Mouse (Mus musculus) adrenal gland, postnatal 4 days (tissue): ENCODE results near the gene Gm16451. TPM values are rescaled to one million over a fixed set of nuclear protein-coding genes. Genes with fewer than 3 reads are reported as not detected.
"Not testable (repeated sequence)": the region's sequence is repeated elsewhere in the genome, so short reads cannot be mapped to it uniquely, and the experiment has no call there.

Experiments used
- DNase-seq, 2 experiments: peaks; one replicate each; pipeline ENCODE4 v3.0.0; 2021 to 2022; ENCODE audit warnings: low spot score in 2 of 2, mixed read lengths in 2 of 2
- long read RNA-seq, 2 experiments: library from polyadenylated mRNA; stranded (forward); transcript quantifications; one replicate each; pipeline ENCODE4 v2.0.0; 2021
- total RNA-seq, 2 experiments: library from RNA; stranded (reverse); gene quantifications; 2 replicates each; pipeline ENCODE4 v1.2.3; 2021

Gm16451 gene
- total RNA-seq, result not detected
- long read RNA-seq, experiment 1, result 0 reads
- long read RNA-seq, experiment 2, result 0 reads

DNA sequence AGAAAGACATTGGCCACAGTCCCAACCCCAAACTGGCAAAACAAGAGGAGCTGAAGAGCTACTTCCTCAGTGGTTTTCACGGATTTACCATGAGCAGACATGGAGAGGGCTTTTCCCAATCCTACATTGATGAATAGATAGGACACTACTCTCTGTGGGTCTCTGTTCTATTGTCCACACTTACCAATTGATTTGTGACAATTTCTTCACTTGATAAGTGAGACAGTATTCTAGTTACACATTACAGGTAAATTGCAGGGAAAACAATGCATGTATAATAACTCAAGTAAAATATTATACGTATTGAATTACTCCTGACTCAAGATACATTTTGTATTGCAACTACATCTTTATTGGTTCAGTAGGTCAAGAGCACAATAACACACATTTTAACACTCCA, at the start of gene Gm16451:
Gene Gm16451 (minus strand): TSS at position 101 of the 400 bp plus-strand sequence.
- not testable (repeated sequence) for DNase-seq

DNA sequence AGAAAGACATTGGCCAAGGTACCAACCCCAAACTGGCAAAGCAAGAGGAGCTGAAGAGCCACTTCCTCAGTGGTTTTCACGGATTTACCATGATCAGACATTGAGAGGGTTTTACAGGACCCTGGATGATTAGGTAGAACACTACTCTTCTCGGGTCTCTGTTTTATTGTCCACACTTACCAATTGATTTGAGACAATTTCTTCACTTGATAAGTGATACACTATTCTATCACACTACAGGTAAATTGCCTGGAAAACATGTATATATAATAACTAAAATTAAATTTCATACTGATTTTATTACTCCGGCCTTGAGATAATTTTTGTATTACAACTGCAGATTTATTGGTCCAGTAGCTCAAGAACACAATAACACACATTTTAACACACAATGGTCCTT, 45.9 kb upstream of the Gm16451 start, which contains the start of gene Vmn1r142:
Gene Vmn1r142 (minus strand): TSS at position 101 of the 400 bp plus-strand sequence.
- not testable (repeated sequence) for DNase-seq

DNA sequence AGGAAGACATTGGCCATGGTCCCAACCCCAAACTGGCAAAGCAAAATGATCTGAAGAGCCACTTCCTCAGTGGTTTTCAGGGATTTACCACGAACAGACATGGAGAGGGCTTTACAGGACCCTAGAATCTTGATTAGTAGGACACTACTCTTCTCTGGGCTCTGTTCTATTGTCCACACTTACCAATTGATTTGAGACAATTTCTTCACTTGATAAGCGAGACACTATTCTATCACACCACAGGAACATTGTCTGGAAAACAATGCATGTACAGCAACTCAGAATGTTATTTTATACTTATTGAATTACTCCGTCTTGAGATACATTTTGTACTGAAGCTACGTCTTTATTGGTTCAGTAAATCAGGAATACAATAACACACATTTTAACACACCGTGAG, 16.6 kb upstream of the Gm16451 start, which contains the start of gene Gm10666:
Gene Gm10666 (minus strand): TSS at position 101 of the 400 bp plus-strand sequence.
- DNase-seq, result not testable (repeated sequence)

DNA sequence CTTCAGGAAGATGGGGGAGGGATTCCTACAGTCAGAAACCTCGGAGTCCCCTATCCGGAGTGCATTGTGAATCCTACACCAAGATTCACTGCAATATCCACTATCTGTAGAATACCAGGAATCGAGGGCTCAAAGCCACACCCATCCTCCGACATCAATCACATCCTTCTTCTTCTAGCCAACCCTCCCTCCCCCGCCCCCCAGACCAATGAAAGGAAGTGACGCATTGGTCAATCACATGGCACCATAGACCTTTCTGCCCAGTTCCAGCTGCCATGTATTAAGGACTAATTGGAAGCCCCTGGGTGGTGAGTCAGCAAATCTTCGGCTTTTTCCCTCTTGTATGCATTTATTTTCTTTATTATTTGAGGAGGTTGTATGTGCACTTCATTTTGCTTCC, 49.3 kb downstream of the Gm16451 start, which contains the start of gene Vmn1r139:
Gene Vmn1r139 (plus strand): TSS at position 301 of the 400 bp plus-strand sequence.
- DNase-seq, result not testable (repeated sequence)

Other genes with a start within 250 kb of the Gm16451 start
- gene Gm5891, start 197.0 kb downstream of the Gm16451 start, total RNA-seq, result not detected
- gene Vmn1r137, start 123.7 kb downstream of the Gm16451 start, total RNA-seq, result not detected
- gene Vmn1r138, start 89.3 kb downstream of the Gm16451 start, total RNA-seq, result not detected
- not detected for gene Gm6176, start 61.9 kb downstream of the Gm16451 start, total RNA-seq
- gene Vmn1r139, start 49.2 kb downstream of the Gm16451 start, total RNA-seq, result not detected
- gene Gm10666, start 16.5 kb upstream of the Gm16451 start, total RNA-seq, result not detected
- gene Vmn1r142, start 45.8 kb upstream of the Gm16451 start, total RNA-seq, result not detected
- gene Vmn1r143, start 71.1 kb upstream of the Gm16451 start, total RNA-seq, result not detected
- gene Gm8653, start 83.0 kb upstream of the Gm16451 start, total RNA-seq, result not detected
- gene Gm8453, start 111.2 kb upstream of the Gm16451 start, total RNA-seq, result not detected
- gene Gm4187, start 211.5 kb upstream of the Gm16451 start, total RNA-seq, result not detected